Mouse (Mus musculus): ENCODE measurements around the gene Haus8. TPM values are rescaled to one million over a fixed set of nuclear protein-coding genes. Genes with fewer than 3 reads are reported as not detected.

The Haus8 gene
- polyA plus RNA-seq, 1 experiment from 2014 or later, result 70.7 TPM

Other genes starting within 250 kb of the Haus8 start
- gene Myo9b, start 220 bp downstream of the Haus8 start, polyA plus RNA-seq (2016; fragmentation: Nextera tagmentation; extraction: Ambion mirVana), result 29.3 and 35.4 TPM in 2 replicates
- gene Use1, start 93.9 kb upstream of the Haus8 start, polyA plus RNA-seq (2016; fragmentation: Nextera tagmentation; extraction: Ambion mirVana), result 92.4 and 95.0 TPM in 2 replicates
- gene Ocel1, start 98.4 kb upstream of the Haus8 start, polyA plus RNA-seq (2016; fragmentation: Nextera tagmentation; extraction: Ambion mirVana), result 4.3 and 5.4 TPM in 2 replicates
- 77.4 and 87.2 TPM in 2 replicates for gene Nr2f6, start 109.0 kb upstream of the Haus8 start, polyA plus RNA-seq (2016; fragmentation: Nextera tagmentation; extraction: Ambion mirVana)
- 6.6 and 6.9 TPM in 2 replicates for gene Ushbp1, start 122.9 kb upstream of the Haus8 start, polyA plus RNA-seq (2016; fragmentation: Nextera tagmentation; extraction: Ambion mirVana)
- 123 and 131 TPM in 2 replicates for gene Babam1, start 123.9 kb upstream of the Haus8 start, polyA plus RNA-seq (2016; fragmentation: Nextera tagmentation; extraction: Ambion mirVana)
- gene Ankle1, start 133.1 kb upstream of the Haus8 start, polyA plus RNA-seq (2016; fragmentation: Nextera tagmentation; extraction: Ambion mirVana), result 34.2 and 38.4 TPM in 2 replicates
- gene Abhd8, start 190.7 kb upstream of the Haus8 start, polyA plus RNA-seq (2016; fragmentation: Nextera tagmentation; extraction: Ambion mirVana), result 61.5 and 75.1 TPM in 2 replicates
- gene Mrpl34, start 192.0 kb upstream of the Haus8 start, polyA plus RNA-seq (2016; fragmentation: Nextera tagmentation; extraction: Ambion mirVana), result 231 and 263 TPM in 2 replicates
- 130 and 138 TPM in 2 replicates for gene Dda1, start 196.3 kb upstream of the Haus8 start, polyA plus RNA-seq (2016; fragmentation: Nextera tagmentation; extraction: Ambion mirVana)
- 2.7 and 3.5 TPM in 2 replicates for gene Ano8, start 213.0 kb upstream of the Haus8 start, polyA plus RNA-seq (2016; fragmentation: Nextera tagmentation; extraction: Ambion mirVana)
- 26.8 and 28.2 TPM in 2 replicates for gene Gtpbp3, start 215.2 kb upstream of the Haus8 start, polyA plus RNA-seq (2016; fragmentation: Nextera tagmentation; extraction: Ambion mirVana)
- gene Plvap, start 238.8 kb upstream of the Haus8 start, polyA plus RNA-seq (2016; fragmentation: Nextera tagmentation; extraction: Ambion mirVana), result 74.6 and 77.7 TPM in 2 replicates

Data from limb, embryonic 10.5 days (tissue).